Mouse (Mus musculus): ENCODE measurements at regions not wholly inside any gene's neighbourhood (a gene's known extent, or its start where the extent isn't known, plus 50 kb on each side); places are given as distances from the start of the nearest gene placed in this dataset.
A peak's percentile ranks its signal among the peaks of the same experiment; 100 is the strongest.

GRCm38 (mm10) chr1:13856998-13857397 is 2236.1 kb downstream of the 4930444P10Rik start:
- no peak for ATAC-seq (ENCODE audit: extremely low read depth, insufficient number of reproducible peaks, low FRiP score, poor library complexity, severe bottlenecking)

- no peak for ATAC-seq (ENCODE audit: extremely low read depth, insufficient number of reproducible peaks, low FRiP score, poor library complexity, severe bottlenecking)
Observed at GRCm38 (mm10) chr1:13851144-13851543, 2242.0 kb downstream of the 4930444P10Rik start.

- no peak for ATAC-seq (ENCODE audit: extremely low read depth, insufficient number of reproducible peaks, low FRiP score, poor library complexity, severe bottlenecking)
Observed at GRCm38 (mm10) chr1:13849071-13849470, 2244.1 kb downstream of the 4930444P10Rik start.

GRCm38 (mm10) chr1:13846336-13846865 is 2246.7 kb downstream of the 4930444P10Rik start:
- ATAC-seq (ENCODE audit: extremely low read depth, insufficient number of reproducible peaks, low FRiP score, poor library complexity, severe bottlenecking), result no peak

- no peak for ATAC-seq (ENCODE audit: extremely low read depth, insufficient number of reproducible peaks, low FRiP score, poor library complexity, severe bottlenecking)
Observed at GRCm38 (mm10) chr1:13840309-13840622, 2252.9 kb downstream of the 4930444P10Rik start.

- no peak for ATAC-seq (ENCODE audit: extremely low read depth, insufficient number of reproducible peaks, low FRiP score, poor library complexity, severe bottlenecking)
Observed at GRCm38 (mm10) chr1:13839619-13840308, 2253.4 kb downstream of the 4930444P10Rik start.

GRCm38 (mm10) chr1:13834860-13835840 is 2258.0 kb downstream of the 4930444P10Rik start:
- no peak for ATAC-seq (ENCODE audit: extremely low read depth, insufficient number of reproducible peaks, low FRiP score, poor library complexity, severe bottlenecking)

GRCm38 (mm10) chr1:13807786-13808185 is 2285.3 kb downstream of the 4930444P10Rik start:
- ATAC-seq (ENCODE audit: extremely low read depth, insufficient number of reproducible peaks, low FRiP score, poor library complexity, severe bottlenecking), result no peak

GRCm38 (mm10) chr1:13800460-13800859 is 2292.7 kb downstream of the 4930444P10Rik start:
- no peak for ATAC-seq (ENCODE audit: extremely low read depth, insufficient number of reproducible peaks, low FRiP score, poor library complexity, severe bottlenecking)

- no peak for ATAC-seq (ENCODE audit: extremely low read depth, insufficient number of reproducible peaks, low FRiP score, poor library complexity, severe bottlenecking)
Observed at GRCm38 (mm10) chr1:13798848-13799247, 2294.3 kb downstream of the 4930444P10Rik start.

GRCm38 (mm10) chr1:13795196-13795595 is 2297.9 kb downstream of the 4930444P10Rik start:
- ATAC-seq (ENCODE audit: extremely low read depth, insufficient number of reproducible peaks, low FRiP score, poor library complexity, severe bottlenecking), result no peak

- peak; percentile 58; the same call in 1 of the 2 replicates for ATAC-seq (ENCODE audit: extremely low read depth, insufficient number of reproducible peaks, low FRiP score, poor library complexity, severe bottlenecking)
Observed at GRCm38 (mm10) chr1:13789318-13790085, 2303.6 kb downstream of the 4930444P10Rik start.

GRCm38 (mm10) chr1:13787016-13787415 is 2306.1 kb downstream of the 4930444P10Rik start:
- ATAC-seq (ENCODE audit: extremely low read depth, insufficient number of reproducible peaks, low FRiP score, poor library complexity, severe bottlenecking), result no peak

- no peak for ATAC-seq (ENCODE audit: extremely low read depth, insufficient number of reproducible peaks, low FRiP score, poor library complexity, severe bottlenecking)
Observed at GRCm38 (mm10) chr1:13784396-13784795, 2308.7 kb downstream of the 4930444P10Rik start.

- no peak for ATAC-seq (ENCODE audit: extremely low read depth, insufficient number of reproducible peaks, low FRiP score, poor library complexity, severe bottlenecking)
Observed at GRCm38 (mm10) chr1:13782633-13783032, 2310.5 kb downstream of the 4930444P10Rik start.

GRCm38 (mm10) chr1:13772106-13772505 is 2321.0 kb downstream of the 4930444P10Rik start:
- ATAC-seq (ENCODE audit: extremely low read depth, insufficient number of reproducible peaks, low FRiP score, poor library complexity, severe bottlenecking), result no peak

- 0 out of 2 replicates have a peak, but pooled peaks have one; percentile 36 for ATAC-seq (ENCODE audit: extremely low read depth, insufficient number of reproducible peaks, low FRiP score, poor library complexity, severe bottlenecking)
Observed at GRCm38 (mm10) chr1:13771014-13771463, 2322.1 kb downstream of the 4930444P10Rik start.

- no peak for ATAC-seq (ENCODE audit: extremely low read depth, insufficient number of reproducible peaks, low FRiP score, poor library complexity, severe bottlenecking)
Observed at GRCm38 (mm10) chr1:13752479-13752878, 2338.6 kb downstream of the A830018L16Rik start.

- no peak for ATAC-seq (ENCODE audit: extremely low read depth, insufficient number of reproducible peaks, low FRiP score, poor library complexity, severe bottlenecking)
Observed at GRCm38 (mm10) chr1:13751381-13751780, 2337.5 kb downstream of the A830018L16Rik start.
